Mouse (Mus musculus) fibroblast of lung, adult 2 months (primary cell): ENCODE data around the gene Kdm8.
"Not testable (repeated sequence)": the region's sequence is repeated elsewhere in the genome, so short reads cannot be mapped to it uniquely, and the experiment has no call there.

ENCODE experiments used
- DNase-seq: peaks from one replicate; pipeline ENCODE4 v3.0.0-alpha.2; 2011; ENCODE audit warnings: low read depth

The Kdm8 gene

DNA sequence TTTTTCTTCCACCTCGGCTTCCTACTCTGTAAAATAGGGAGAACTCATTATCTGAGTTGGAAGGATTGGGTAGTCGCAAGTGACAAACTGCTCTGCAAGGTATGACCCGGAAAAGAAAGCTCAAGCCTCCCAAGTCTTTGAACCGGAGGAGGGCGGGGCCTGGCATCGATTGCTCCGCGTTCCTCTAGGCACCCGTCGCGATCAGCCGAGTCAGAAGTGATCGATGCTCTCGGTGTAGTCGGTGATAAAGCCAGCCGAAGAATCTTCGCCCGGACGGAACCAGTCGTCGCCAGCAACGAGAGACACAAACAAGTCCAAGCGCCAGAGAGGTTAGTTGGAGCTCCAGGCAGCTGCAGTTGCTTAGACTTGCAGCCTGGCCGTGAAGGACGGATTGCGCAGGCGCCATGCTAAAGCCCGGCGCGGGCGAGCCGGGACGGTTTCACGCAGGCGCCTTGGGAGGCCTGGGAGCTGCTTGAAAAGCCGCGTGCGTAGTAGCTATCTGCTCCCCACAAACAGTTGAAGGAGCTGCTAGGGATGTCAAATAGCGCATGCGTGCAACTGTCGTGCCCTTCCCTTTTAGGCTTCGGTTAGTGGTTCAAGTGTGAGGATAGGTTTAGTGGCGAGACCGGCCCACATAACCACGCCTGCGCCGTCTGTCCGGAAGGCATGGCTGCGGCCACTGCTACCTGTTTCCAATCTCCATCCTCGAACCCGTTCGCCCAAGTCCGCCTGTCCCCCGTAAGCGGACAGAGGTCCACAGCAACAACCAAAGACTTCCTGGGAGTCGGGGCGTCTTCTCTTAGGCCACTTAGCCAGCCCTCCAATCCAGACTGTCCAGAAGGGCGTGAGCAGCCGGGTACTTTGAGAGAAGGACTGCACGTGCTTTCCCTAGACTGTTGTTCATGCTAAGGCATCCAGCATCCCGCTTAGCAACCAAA, at the start of gene Kdm8:
Kdm8 (plus strand) TSS at position 213 of the 938 bp plus-strand sequence.
- DNase-seq, result peak; percentile 90

DNA sequence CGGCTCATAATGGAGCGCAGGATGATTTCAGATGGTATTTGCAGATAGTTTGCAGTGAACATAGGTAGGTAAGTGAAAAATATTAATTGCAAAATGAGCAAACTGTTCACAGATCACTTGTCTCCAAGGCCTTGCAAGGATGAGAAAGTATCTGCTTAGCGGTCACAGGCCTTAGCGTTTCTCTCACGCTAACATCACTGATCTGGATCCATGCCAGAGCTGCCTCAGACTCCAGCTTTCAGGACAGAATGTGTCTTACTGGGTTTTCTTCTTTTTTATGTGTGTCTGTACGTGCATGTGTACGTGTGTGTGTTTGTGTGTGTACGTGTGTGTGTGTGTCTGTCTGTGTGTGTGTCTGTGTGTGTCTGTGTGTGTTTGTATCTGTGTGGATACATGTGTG, 46.4 kb upstream of the Kdm8 start:
- DNase-seq, result no peak

DNA sequence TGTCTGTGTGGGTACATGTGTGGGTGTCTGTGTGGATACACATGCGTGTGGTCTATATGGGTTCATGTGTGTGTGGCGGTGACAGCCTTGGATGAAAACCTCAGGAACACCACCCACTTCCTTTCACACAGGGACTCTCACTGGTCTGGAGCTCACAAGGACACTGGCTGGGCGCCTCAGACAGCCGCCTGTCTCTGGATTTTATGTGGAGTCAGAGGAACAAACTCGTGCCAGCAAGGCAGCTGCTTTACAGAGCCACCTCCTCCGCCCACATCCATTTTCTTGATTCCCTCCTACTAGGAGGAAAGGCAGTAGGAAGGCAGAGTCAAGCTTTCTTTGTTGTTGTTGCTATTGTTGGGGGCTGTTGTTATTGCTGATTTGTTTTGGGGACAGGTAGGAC, 45.8 kb upstream of the Kdm8 start:
- DNase-seq, result no peak

DNA sequence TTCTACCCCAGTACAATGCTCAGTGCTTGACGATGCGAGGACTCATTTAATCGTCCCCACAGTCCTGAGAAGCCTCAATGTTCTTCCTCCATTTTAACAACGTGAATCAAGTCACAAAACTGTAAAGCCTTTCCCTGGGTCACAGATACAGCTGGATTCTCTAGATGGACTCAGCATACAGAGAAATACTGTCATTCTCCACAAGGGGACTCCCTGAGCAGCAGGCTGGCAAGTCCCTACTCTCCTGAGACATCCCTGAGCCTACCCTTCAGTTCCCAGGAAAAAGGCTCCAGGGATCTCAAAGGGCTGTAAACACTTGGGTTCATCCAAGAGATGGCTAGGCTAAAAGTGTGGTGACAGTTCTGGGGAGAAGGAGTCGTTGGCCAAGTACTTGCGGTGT, 37.3 kb upstream of the Kdm8 start:
- no peak for DNase-seq

DNA sequence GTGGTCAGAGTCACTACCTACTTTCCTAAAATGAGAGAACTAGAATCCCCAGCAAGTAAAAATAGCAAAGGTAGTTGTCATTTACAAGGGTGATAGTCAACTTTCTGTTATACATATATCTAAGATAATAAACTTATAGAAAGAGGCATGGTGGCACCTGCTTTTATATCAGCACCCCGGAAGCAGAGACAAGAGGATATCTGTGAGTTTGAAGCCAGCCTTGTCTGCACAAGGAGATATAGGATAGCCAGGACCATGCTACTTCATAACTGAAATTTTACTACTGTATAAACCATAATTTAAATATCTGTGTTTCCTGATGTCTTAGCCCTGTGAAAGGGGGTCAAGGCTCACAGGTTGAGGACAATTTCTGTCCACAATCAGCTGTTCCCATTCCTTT, 29.4 kb upstream of the Kdm8 start:
- no peak for DNase-seq

DNA sequence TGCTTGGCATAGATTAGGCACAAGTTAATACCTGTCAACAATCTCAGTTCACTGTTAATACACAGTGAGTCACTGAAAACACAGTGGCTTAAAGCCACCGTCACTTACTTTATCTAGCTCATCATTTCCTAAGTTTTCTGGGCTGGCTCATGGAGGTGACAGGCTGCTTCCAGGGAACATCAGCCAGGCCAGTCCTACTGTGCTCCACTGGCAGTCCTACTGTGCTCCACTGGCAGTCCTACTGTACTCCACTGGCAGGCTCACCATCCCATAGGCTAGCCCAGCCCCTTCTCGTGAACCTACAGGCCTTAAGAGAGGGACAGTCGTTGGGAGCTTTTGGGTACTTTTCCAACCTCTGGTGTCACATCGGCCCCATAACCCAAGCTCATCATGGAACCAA, 28.7 kb upstream of the Kdm8 start:
- DNase-seq, result no peak

DNA sequence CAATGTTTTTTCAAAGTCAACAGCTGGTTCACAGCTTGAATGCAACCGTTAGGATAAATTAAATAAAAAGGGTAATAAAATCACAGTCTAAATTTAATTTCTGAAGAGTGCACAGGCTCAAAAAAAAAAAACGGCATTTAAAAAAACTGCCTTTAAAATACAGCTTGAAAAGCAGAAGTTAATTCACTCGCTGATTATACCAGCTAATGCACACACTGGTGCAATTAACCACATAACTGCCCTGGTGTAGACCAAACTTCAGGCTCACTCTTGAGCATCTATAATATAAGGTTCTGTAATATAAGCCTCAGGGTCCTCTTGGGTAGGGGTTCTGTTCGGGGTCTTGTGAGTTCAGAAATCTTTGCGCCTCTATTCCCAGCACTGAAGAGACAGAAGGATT, 27.7 kb upstream of the Kdm8 start:
- DNase-seq, result no peak

DNA sequence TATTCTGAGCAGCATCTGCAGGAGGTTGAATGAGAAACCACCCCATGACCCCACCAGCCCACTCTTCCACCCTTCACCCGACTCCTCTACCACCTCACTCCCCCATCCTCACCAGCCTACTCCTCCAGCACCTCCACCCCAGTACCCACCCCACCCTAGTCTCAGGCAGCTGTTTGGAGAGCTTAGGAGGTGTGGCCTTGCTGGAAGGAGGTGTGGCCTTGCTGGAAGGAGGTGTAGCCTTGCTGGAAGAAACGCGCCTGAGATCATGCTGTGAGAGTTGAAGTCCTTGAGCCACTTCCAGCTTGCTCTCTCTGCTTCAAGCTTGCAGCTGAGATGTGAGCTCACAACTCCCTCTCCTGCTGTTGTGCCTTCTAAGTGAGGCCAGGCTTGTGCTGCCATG, 26.1 kb upstream of the Kdm8 start:
- no peak for DNase-seq

DNA sequence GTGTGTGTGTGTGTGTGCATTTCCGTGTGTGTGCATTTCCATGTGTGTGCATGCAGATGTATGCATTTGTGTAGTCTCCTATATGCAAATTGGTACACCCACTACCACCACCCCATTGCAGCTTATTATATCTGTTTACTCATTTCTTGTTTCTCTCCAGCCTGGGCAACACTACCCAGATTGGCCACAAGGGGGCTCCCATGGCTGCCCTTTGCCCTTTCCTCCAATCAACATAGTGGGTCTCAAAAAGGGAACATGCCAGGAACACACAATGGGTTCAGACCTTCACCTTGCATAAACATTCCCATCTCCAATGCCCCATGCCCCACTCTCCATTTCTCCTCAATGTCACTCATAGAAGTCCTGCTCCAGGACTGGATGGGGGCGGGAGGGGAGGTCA, 24.3 kb upstream of the Kdm8 start:
- DNase-seq, result no peak

DNA sequence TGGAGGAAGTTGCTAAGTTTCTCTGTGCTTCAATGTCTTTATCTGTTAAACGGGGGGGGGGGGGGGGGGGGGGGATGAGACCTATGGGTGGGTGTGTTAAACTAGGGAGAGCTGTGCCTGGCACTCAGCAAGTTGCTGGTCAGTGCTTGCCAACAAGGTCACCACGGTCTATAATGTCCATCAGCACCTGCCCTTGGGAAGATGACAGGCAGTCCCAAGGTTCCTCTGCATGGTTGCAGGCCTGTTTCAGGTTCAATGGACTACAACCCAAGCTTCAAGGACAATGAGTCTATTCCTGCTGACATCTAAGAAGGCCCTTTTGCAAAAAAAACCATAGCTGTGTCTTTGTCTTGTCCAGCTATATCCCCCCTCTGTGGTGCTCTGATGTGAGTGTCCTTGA, 22.6 kb upstream of the Kdm8 start:
- no peak for DNase-seq

DNA sequence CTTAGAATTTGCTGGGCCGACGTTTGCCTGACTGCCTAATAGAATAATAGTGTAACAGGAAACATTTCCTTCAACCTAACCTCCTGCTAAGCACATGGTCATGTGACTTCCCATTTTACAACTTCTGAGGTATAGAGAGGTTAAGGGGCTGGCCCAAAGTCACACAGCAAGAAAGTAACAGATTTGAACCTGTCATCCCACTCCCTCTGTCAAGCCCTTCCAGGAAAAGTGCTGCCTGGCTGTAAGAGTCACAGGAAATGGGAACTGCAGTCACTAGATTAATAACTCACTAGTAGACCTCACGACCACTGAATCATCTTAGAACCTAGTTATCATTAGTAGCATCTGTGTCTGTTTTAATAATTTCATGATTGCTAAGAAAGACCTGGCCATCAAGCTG, 21.4 kb upstream of the Kdm8 start:
- no peak for DNase-seq

DNA sequence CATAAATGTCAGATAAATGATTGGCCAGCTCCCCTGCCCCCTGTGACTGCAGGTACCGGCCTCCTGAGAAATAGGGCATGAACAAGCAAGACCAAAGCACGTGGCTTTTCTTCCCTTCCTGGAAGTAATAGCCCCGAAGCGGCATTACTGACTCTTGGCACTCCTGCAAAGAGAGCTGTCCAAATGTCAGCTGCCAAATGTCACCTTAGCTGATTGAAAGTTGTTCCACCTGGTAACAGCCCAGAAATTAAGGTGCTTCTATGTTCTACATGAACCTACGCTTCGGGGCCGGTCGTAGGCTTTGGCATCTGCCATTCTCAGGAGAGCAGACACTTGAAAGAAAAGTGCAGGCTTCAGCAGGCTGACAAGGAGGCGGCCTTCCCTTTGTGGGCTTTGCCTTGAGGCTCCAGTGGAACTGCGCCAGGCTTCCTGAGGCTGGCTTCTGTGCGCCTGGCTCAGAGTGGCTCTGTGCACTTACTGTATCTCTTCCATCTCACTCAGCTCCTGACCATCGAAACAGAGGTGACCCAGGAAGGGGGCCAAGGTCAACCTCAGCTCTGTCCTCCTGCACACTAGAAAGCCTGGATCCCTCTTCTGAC, 16.9 kb upstream of the Kdm8 start:
- no peak for DNase-seq

DNA sequence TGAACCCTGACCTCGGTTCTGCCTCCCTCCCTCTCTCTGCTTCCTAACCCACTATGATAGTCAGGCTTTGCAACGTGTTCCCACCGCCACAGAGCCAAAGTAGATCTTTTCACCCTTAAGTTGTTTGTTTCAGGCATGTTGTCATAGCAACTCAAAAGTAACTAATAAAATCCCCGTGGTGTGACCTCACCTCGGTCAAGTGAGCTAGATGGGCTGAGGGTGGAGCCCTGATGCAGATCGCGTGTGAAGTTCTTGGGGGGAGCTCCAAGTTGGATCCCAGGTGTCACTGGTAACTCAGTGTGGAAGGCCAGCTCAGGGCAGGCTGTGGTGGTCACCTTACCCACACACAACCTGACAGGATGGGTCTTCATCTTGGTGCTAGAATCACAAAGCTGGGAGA, 16.1 kb upstream of the Kdm8 start:
- DNase-seq, result no peak

DNA sequence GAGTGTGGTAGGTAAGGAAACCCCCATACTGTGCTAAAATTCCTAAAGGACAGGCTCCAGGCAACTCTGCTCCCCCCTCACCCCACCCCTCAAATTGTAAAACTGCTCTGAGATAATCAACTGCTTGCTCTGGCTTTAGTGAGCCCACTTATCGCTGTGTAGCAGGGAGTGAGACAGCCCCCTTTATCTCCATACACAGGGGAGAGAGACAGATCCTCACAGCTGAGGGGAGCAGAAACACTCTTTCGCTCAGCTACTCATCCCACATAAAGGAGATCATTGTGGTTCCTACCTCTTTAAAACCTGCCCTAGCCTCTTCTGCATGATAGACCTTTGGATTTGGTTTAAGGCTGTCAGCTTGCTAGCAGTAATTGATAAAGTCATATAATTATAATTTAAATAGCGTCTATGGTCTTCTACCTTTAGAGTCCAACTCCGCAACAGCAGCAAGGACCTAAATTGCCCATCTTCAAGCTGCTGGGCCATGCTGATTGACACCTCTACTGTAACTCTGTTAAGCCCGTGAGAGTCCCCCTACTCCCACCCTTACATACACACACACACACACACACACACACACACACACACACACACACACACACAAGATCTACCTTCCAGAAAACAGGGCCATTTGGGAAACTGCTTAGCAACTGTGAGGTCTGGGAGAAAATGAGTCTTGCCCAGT, 15.5 kb upstream of the Kdm8 start:
- not testable (repeated sequence) for DNase-seq

DNA sequence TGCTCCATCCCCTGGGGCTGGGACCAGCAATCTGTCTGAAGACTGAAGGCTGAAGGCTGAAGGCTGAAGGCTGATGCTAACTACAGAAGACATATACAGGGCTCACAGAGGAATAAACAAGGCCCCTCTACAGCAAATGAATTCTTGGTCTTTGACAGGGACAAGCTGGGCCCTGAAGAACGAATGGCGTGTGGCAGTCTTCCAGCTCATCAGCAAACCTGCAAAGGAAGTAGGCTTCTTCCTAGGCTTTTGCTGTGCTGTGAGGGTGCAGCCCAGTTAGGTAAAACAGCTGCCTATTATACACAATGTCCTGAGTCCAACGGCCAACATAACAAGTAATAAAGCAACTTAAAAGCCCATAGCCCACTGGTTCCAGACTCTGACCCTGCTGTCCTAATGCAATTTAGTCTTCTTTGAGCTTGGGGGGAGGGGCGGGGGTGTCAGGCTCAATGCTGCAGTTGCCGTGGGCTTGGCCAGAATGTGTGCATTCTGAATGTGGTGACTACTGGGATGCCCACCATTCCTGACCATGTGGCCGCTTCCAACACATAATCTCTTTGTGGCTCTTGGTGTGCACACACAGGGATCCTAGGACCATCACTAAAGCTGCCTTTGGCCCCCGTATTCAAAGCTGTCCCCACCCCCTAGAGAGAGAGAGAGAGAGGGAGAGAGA, 14.2 kb upstream of the Kdm8 start:
- DNase-seq, result no peak

DNA sequence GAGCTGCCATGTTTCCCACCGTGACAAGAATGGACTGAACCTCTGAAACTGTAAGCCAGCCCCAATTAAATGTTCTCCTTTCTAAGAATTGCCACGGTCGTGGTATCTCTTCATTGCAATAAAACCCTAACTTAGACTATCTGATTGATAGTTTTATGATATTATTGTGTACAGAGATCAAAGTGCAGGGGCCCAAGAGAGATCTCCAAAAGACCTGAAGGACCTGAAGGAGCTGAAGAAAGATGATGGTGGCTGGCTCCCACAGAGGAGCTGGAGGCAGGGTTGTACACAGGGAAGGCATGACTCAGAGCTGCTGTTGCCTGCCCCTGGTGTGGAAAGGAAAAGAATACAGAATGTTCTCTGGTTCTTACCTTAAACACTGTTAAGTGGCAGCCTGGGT, 10.6 kb upstream of the Kdm8 start:
- no peak for DNase-seq

DNA sequence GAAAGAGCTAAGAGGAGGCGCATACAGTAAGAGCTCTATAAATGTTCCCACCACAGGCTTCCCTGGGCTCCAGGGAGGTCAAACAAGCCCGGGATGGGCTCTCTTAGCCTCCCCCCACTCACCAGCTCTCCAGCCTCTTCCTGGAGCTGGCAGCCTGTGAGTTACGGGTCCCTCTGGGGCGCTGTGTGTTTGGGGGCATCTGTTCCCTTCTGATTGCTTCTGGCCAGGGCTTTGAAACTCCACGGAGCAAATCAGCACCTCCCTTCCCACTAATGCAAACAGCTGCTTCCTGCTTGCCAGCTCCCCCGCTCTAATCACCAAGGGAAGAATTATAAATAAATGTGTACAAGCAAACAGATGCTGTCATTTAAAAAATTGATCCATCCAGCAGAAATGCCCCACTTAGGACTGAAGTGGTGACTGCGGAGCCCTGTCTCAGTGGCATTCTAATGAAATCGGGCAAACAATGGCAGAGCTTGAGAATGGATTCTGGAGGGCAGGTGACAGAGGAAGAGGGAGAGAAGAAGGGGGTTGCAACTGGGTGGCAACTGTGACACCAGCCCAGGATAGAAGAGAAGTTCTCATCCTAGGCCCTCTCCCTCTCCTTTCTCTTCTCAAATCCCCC, 9.7 kb upstream of the Kdm8 start:
- DNase-seq, result no peak

DNA sequence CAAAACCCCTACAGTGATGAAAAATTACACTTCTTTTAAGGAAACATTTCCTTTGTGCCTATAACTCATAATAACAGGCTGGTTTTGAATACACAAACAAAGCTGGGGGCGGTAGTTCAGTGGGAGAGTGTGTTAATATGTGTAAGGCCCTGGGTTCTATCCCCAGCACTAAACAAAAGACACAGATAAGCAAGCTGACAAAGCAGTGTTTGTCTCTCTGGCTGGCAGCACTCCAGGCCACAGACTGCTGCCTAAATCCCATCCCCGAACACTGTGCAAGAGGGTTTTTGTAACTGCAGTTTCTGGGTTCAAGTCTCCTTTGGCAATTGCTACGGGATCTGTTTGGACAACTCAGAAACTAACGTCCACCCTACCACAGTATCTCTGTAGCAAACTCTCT, 2.2 kb upstream of the Kdm8 start:
- DNase-seq, result no peak

DNA sequence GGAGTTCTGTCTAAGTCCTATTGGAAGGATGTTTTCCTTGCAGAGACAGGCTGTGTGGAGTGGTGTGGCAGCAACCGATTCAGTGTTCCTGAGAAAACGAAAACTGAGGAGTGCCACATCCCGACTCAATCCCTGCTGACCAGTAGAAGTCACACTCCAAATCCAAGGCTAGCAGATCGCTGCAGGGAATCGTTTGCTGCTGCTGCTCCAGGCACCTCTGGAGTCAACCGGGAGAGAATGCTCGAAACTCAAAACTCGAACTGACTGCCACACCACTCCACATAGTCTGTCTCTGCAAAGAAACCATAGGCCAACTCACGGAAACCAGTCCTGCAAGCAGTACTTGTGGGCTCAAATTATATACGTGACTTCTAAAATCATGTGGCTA, 406 bp upstream of the Kdm8 start:
- DNase-seq, result no peak

DNA sequence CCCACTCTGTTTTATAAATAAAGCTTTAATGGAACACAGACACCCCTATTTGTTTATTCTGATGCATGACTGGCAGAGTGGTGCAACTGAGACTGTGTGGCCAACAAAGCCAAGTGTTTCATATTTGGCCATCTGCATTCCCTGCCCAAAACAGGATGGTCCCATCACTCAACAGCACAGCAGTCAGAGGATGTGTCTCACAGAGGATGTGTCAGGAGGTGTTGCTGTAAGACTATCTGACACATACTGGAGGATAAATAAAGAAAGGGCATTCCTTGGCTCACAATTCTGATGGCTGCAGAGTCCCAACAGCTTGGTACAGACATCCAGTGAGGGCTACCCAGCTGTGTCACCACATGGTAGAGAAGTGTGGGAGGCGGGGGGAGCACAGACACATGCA, 6.2 kb downstream of the Kdm8 start:
- no peak for DNase-seq

DNA sequence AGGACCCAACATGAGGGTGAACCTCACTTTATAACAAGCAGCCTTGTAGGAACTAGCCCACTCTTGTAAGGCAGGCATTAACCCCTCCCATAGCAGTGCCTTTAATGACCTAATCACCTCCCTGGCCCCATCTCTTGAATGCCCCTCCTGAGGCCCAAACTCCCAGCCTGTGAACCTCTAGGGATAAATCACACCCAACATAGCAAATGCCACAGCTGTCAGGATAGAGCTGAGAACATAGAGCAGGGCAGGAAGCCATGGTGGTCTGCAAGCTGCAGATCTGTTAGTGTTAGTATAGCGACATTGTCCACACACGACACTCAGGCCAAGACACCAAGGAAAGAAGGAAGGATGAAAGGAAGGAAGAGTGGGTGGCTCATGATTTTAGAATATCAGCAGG, 6.6 kb downstream of the Kdm8 start:
- no peak for DNase-seq

DNA sequence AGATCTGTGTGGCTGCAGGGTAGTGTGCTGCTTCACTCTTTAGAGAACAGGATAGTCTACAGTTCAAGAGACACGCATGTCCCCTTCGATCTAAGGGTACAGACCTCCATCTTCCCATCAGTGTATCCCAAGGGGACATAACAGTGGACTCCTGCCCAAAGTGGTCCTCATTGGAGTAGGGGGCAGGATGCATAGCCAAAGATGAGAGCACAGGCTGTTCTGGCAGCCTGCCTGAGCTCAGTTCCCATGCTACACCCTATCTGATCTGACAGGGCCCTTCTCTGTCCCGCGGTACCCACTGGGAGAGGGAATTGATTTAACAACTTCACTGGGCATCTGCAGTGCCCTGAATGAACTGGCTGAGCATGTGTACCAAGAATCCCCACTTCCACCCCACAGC, 9.2 kb downstream of the Kdm8 start:
- no peak for DNase-seq
